Mouse (Mus musculus): ENCODE measurements at regions not wholly inside any gene's neighbourhood (a gene's known extent, or its start where the extent isn't known, plus 50 kb on each side); places are given as distances from the start of the nearest gene placed in this dataset.

DNA sequence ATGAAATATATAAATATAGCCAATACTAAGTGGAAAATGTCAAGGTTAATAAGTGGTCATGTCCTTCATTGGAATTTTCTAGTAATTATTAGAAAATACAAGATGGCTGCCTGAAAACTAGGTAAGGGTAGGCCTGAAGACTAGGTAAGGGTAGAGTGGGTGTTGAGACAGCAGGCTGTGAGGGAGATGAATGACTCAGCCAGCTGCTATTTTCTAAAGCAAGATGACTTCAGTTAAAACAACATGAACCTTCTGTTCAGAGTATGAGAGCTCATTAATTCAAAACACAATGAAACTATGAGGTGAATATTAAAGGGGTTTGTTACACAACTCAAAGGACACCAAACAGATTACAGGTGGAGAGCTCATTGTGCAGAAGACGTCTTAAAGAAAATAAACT lies 252.7 kb upstream of the Robo2 start:
- Histone ChIP-seq H3K4me2 (no peak overlapping the region), H3K9ac (ENCODE audit: low read depth, low read length) (no peak overlapping the region), H3K36me3 (ENCODE audit: control insufficient read depth, insufficient read depth, low read length) (no peaks in the 10 kb centered on the region), H3K9me3 (replicated peaks; ENCODE audit: control insufficient read depth, low read length) (no peaks in the 10 kb centered on the region), H3K27ac (ENCODE audit: low read depth, low read length) (no peak overlapping the region), H3K4me3 (ENCODE audit: low read depth, low read length) (no peak overlapping the region), H3K4me1 (ENCODE audit: control insufficient read depth, insufficient read depth, low read length) (no peaks in the 10 kb centered on the region), H3K27me3 (ENCODE audit: control insufficient read depth, insufficient read depth, low read length) (no peaks in the 10 kb centered on the region)
- WGBS (ENCODE audit: insufficient replicate concordance): 63% methylated on average over 1 of the region's 1 CpGs
- no peak for ATAC-seq (replicated peaks; ENCODE audit: insufficient number of reproducible peaks, low FRiP score, low TSS enrichment)

DNA sequence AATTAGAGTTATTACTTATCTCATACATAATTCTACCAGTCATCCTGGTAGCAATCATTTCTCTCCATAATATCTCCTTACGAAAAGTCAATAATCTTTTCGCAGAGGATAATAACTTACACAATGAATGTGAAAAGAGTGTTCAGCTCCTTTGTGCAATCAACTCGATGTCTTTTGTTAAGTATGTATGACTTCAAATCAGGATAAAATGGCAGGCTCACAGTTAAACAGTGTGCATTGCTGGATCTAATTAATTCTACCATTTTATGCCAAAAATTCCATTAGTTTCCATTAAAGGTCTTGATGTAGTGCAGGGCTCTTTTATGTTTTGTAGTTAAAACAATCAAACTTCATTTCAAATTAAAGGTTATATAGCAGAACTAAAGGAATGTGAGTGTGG lies 239.6 kb upstream of the Robo2 start:
- no peak overlapping the region for H3K27ac ChIP-seq (ENCODE audit: low read depth, low read length)
- no peaks in the 10 kb centered on the region for H3K36me3 ChIP-seq (ENCODE audit: control insufficient read depth, insufficient read depth, low read length)
- no peak for ATAC-seq (replicated peaks; ENCODE audit: insufficient number of reproducible peaks, low FRiP score, low TSS enrichment)
- no peak overlapping the region for H3K4me2 ChIP-seq
- no peaks in the 10 kb centered on the region for H3K27me3 ChIP-seq (ENCODE audit: control insufficient read depth, insufficient read depth, low read length)
- H3K4me3 ChIP-seq (ENCODE audit: low read depth, low read length): no peak overlapping the region
- H3K9me3 ChIP-seq (replicated peaks; ENCODE audit: control insufficient read depth, low read length): no peaks in the 10 kb centered on the region
- WGBS (ENCODE audit: insufficient replicate concordance): 83% methylated on average over 3 of the region's 3 CpGs
- no peaks in the 10 kb centered on the region for H3K4me1 ChIP-seq (ENCODE audit: control insufficient read depth, insufficient read depth, low read length)
- H3K9ac ChIP-seq (ENCODE audit: low read depth, low read length): no peak overlapping the region

GRCm38 (mm10) chr16:74649207-74649606 lies 237.6 kb upstream of the Robo2 start:
- no peak for ATAC-seq (replicated peaks; ENCODE audit: insufficient number of reproducible peaks, low FRiP score, low TSS enrichment)
- Histone ChIP-seq H3K4me1 (ENCODE audit: control insufficient read depth, insufficient read depth, low read length) (no peaks in the 10 kb centered on the region), H3K36me3 (ENCODE audit: control insufficient read depth, insufficient read depth, low read length) (no peaks in the 10 kb centered on the region), H3K4me3 (ENCODE audit: low read depth, low read length) (no peak overlapping the region), H3K9me3 (replicated peaks; ENCODE audit: control insufficient read depth, low read length) (no peaks in the 10 kb centered on the region), H3K27me3 (ENCODE audit: control insufficient read depth, insufficient read depth, low read length) (no peaks in the 10 kb centered on the region), H3K4me2 (no peak overlapping the region), H3K27ac (ENCODE audit: low read depth, low read length) (no peak overlapping the region), H3K9ac (ENCODE audit: low read depth, low read length) (no peak overlapping the region)
- WGBS (ENCODE audit: insufficient replicate concordance): 71% methylated on average over 2 of the region's 2 CpGs

GRCm38 (mm10) chr16:74648384-74648783 lies 236.8 kb upstream of the Robo2 start:
- Histone ChIP-seq H3K4me1 (ENCODE audit: control insufficient read depth, insufficient read depth, low read length) (no peaks in the 10 kb centered on the region), H3K4me3 (ENCODE audit: low read depth, low read length) (no peak overlapping the region), H3K36me3 (ENCODE audit: control insufficient read depth, insufficient read depth, low read length) (no peaks in the 10 kb centered on the region), H3K9ac (ENCODE audit: low read depth, low read length) (no peak overlapping the region), H3K27me3 (ENCODE audit: control insufficient read depth, insufficient read depth, low read length) (no peaks in the 10 kb centered on the region), H3K4me2 (no peak overlapping the region), H3K9me3 (replicated peaks; ENCODE audit: control insufficient read depth, low read length) (no peaks in the 10 kb centered on the region), H3K27ac (ENCODE audit: low read depth, low read length) (no peak overlapping the region)
- no peak for ATAC-seq (replicated peaks; ENCODE audit: insufficient number of reproducible peaks, low FRiP score, low TSS enrichment)

GRCm38 (mm10) chr16:74644750-74645366 lies 233.2 kb upstream of the Robo2 start:
- Histone ChIP-seq H3K4me3 (ENCODE audit: low read depth, low read length) (no peak overlapping the region), H3K9ac (ENCODE audit: low read depth, low read length) (no peak overlapping the region), H3K27ac (ENCODE audit: low read depth, low read length) (no peak overlapping the region), H3K9me3 (replicated peaks; ENCODE audit: control insufficient read depth, low read length) (no peaks in the 10 kb centered on the region), H3K27me3 (ENCODE audit: control insufficient read depth, insufficient read depth, low read length) (no peaks in the 10 kb centered on the region), H3K36me3 (ENCODE audit: control insufficient read depth, insufficient read depth, low read length) (no peaks in the 10 kb centered on the region), H3K4me2 (no peak overlapping the region), H3K4me1 (ENCODE audit: control insufficient read depth, insufficient read depth, low read length) (no peaks in the 10 kb centered on the region)
- no peak for ATAC-seq (replicated peaks; ENCODE audit: insufficient number of reproducible peaks, low FRiP score, low TSS enrichment)
- 80% methylated on average over 10 of the region's 10 CpGs for WGBS (ENCODE audit: insufficient replicate concordance)

DNA sequence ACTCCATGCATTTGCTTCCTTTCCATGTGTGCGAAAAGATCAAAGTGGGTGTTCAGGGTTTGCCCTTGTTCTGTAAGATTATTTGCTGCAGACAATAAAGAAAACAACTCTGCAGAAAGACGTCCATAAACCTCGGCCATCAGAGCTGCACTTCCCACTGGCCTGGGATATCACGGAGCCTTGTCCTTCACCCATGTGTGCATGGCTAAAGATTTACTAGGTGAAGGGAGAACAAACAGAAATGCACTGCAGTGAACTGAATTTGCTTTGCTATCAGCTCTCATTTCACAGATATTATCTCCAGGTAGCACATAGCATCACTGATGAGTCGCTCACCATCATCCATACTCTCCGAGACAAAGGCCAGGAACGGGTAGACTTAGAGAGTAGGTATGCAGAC lies 228.2 kb upstream of the Robo2 start:
- no peak for ATAC-seq (replicated peaks; ENCODE audit: insufficient number of reproducible peaks, low FRiP score, low TSS enrichment)
- H3K4me3 ChIP-seq (ENCODE audit: low read depth, low read length): no peak overlapping the region
- no peak overlapping the region for H3K9ac ChIP-seq (ENCODE audit: low read depth, low read length)
- no peak overlapping the region for H3K27ac ChIP-seq (ENCODE audit: low read depth, low read length)
- H3K4me2 ChIP-seq: no peak overlapping the region
- H3K9me3 ChIP-seq (replicated peaks; ENCODE audit: control insufficient read depth, low read length): no peaks in the 10 kb centered on the region
- H3K27me3 ChIP-seq (ENCODE audit: control insufficient read depth, insufficient read depth, low read length): no peaks in the 10 kb centered on the region
- WGBS (ENCODE audit: insufficient replicate concordance): 73% methylated on average over 7 of the region's 7 CpGs
- no peaks in the 10 kb centered on the region for H3K36me3 ChIP-seq (ENCODE audit: control insufficient read depth, insufficient read depth, low read length)
- H3K4me1 ChIP-seq (ENCODE audit: control insufficient read depth, insufficient read depth, low read length): no peaks in the 10 kb centered on the region

DNA sequence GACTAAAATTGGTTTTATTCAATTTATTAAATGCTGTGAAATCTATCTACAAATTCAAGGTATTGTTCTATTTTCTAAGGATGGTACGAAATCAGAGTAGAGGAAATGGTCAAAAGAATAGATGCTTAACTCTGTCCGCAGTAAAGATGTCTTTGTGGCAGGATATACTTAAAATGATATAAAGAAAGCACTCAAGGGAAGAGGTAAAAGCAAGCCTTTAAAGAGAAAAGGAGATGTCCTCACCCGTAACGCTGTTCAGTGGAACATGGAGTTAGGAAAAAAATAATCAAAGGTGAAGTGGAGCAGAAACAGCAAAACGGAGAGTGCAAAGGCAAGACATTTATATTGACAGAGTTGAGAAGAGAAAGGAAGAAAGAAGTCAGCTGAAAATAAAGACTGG lies 226.0 kb upstream of the Robo2 start:
- Histone ChIP-seq H3K27me3 (ENCODE audit: control insufficient read depth, insufficient read depth, low read length) (no peaks in the 10 kb centered on the region), H3K9me3 (replicated peaks; ENCODE audit: control insufficient read depth, low read length) (no peaks in the 10 kb centered on the region), H3K4me3 (ENCODE audit: low read depth, low read length) (no peak overlapping the region), H3K36me3 (ENCODE audit: control insufficient read depth, insufficient read depth, low read length) (no peaks in the 10 kb centered on the region), H3K27ac (ENCODE audit: low read depth, low read length) (no peak overlapping the region), H3K9ac (ENCODE audit: low read depth, low read length) (no peak overlapping the region), H3K4me1 (ENCODE audit: control insufficient read depth, insufficient read depth, low read length) (no peaks in the 10 kb centered on the region), H3K4me2 (no peak overlapping the region)
- WGBS (ENCODE audit: insufficient replicate concordance): 71% methylated on average over 5 of the region's 5 CpGs
- ATAC-seq (replicated peaks; ENCODE audit: insufficient number of reproducible peaks, low FRiP score, low TSS enrichment): no peak

- Histone ChIP-seq H3K36me3 (ENCODE audit: control insufficient read depth, insufficient read depth, low read length) (no peaks in the 10 kb centered on the region), H3K27ac (ENCODE audit: low read depth, low read length) (no peak overlapping the region), H3K9me3 (replicated peaks; ENCODE audit: control insufficient read depth, low read length) (no peaks in the 10 kb centered on the region), H3K27me3 (ENCODE audit: control insufficient read depth, insufficient read depth, low read length) (no peaks in the 10 kb centered on the region), H3K9ac (ENCODE audit: low read depth, low read length) (no peak overlapping the region), H3K4me2 (no peak overlapping the region), H3K4me3 (ENCODE audit: low read depth, low read length) (no peak overlapping the region), H3K4me1 (ENCODE audit: control insufficient read depth, insufficient read depth, low read length) (no peaks in the 10 kb centered on the region)
- no peak for ATAC-seq (replicated peaks; ENCODE audit: insufficient number of reproducible peaks, low FRiP score, low TSS enrichment)
- WGBS (ENCODE audit: insufficient replicate concordance): 66% methylated on average over 2 of the region's 2 CpGs
These were observed 214.2 kb upstream of the Robo2 start for GRCm38 (mm10) chr16:74625783-74626182.

GRCm38 (mm10) chr16:74612072-74612471 lies 200.4 kb upstream of the Robo2 start:
- Histone ChIP-seq H3K4me3 (ENCODE audit: low read depth, low read length) (no peak overlapping the region), H3K9me3 (replicated peaks; ENCODE audit: control insufficient read depth, low read length) (no peaks in the 10 kb centered on the region), H3K4me2 (no peak overlapping the region), H3K36me3 (ENCODE audit: control insufficient read depth, insufficient read depth, low read length) (no peaks in the 10 kb centered on the region), H3K27me3 (ENCODE audit: control insufficient read depth, insufficient read depth, low read length) (no peaks in the 10 kb centered on the region), H3K9ac (ENCODE audit: low read depth, low read length) (no peak overlapping the region), H3K4me1 (ENCODE audit: control insufficient read depth, insufficient read depth, low read length) (no peaks in the 10 kb centered on the region), H3K27ac (ENCODE audit: low read depth, low read length) (no peak overlapping the region)
- 51% methylated on average over 4 of the region's 4 CpGs for WGBS (ENCODE audit: insufficient replicate concordance)
- ATAC-seq (replicated peaks; ENCODE audit: insufficient number of reproducible peaks, low FRiP score, low TSS enrichment): no peak
